Mouse (Mus musculus): ENCODE measurements around the gene Rgs5. TPM values are rescaled to one million over a fixed set of nuclear protein-coding genes. Genes with fewer than 3 reads are reported as not detected.

The Rgs5 gene
- polyA plus RNA-seq, 1 experiment from 2014 or later = 17.7 TPM

DNA sequence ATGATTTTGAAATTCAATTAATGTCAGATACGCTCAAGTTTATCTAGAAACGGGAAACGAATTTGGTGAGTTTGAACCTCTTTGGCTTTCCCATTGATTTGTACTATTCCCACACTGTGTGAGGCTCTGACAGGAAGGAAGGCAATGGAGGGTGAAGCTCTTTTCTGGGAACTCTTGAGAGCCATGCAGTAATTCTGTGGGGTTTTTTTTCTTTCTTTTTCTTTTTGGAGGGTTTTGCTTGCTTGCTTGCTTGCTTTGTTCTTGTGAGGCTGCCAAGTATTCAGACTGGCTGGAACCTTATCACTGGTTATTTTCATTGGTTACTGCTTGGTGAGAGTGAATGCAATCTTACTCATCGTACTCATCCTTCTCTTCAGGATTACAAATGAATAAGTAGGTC, 17.0 kb downstream of the Rgs5 start:
- no peak overlapping the region for H3K9ac ChIP-seq (ENCODE audit: low read depth, low read length)
- H3K27me3 ChIP-seq (replicated peaks; ENCODE audit: control insufficient read depth, insufficient read depth, low read length) = no peaks in the 10 kb centered on the region
- 59% methylated on average over 4 of the region's 4 CpGs for WGBS
- ATAC-seq = no peak
- no peak overlapping the region for H3K4me2 ChIP-seq (ENCODE audit: low read length)
- H3K27ac ChIP-seq (ENCODE audit: low read depth, low read length) = no peak overlapping the region
- no peaks in the 10 kb centered on the region for H3K9me3 ChIP-seq (ENCODE audit: control insufficient read depth, low read length)
- H3K4me1 ChIP-seq (ENCODE audit: control insufficient read depth, insufficient read depth, low read depth, low read length) = no peaks in the 10 kb centered on the region
- no peak overlapping the region for H3K4me3 ChIP-seq (ENCODE audit: low read length)
- H3K36me3 ChIP-seq (ENCODE audit: control insufficient read depth, insufficient read depth, low read length) = no peaks in the 10 kb centered on the region

DNA sequence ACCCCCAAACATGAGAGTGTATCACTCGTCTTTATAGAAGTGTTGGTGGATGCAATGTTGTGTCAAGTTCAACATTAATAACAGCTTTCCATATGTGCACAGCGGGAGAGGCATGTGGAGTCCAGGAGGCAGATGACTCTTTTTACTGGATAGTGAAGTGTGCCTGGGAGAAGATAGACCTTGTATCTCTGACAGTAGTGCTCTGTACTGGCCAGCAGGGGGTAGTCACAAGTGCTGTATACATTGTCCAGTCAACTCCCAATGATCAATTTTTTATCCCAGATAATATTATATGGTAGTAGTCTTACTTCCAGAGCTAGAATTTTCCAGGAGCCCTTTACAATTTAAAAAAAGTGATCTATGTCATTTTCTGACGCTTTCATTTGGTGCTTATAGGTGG, 18.8 kb downstream of the Rgs5 start:
- H3K4me2 ChIP-seq (ENCODE audit: low read length) = no peak overlapping the region
- H3K9me3 ChIP-seq (ENCODE audit: control insufficient read depth, low read length) = no peaks in the 10 kb centered on the region
- WGBS = 64% methylated on average over 3 of the region's 3 CpGs
- H3K36me3 ChIP-seq (ENCODE audit: control insufficient read depth, insufficient read depth, low read length) = no peaks in the 10 kb centered on the region
- H3K9ac ChIP-seq (ENCODE audit: low read depth, low read length) = no peak overlapping the region
- H3K27me3 ChIP-seq (replicated peaks; ENCODE audit: control insufficient read depth, insufficient read depth, low read length) = no peaks in the 10 kb centered on the region
- H3K4me3 ChIP-seq (ENCODE audit: low read length) = no peak overlapping the region
- no peaks in the 10 kb centered on the region for H3K4me1 ChIP-seq (ENCODE audit: control insufficient read depth, insufficient read depth, low read depth, low read length)
- no peak for ATAC-seq
- H3K27ac ChIP-seq (ENCODE audit: low read depth, low read length) = no peak overlapping the region

DNA sequence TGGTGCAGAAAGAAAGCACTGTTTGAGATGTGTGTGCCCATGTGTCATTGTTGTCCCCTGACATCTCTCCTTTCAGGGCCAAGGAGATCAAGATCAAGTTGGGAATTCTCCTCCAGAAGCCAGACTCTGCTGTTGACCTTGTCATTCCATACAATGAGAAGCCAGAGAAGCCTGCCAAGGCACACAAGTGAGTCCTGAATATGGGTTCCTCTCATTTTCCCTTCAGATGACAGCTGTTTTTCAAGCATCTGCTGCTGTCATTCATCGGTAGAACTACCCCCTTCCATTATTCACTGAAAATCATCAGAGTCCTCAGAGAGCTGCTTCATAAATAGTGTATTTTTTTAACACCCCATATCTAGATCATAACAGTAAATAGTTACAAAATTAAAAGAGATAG, 21.4 kb downstream of the Rgs5 start:
- Histone ChIP-seq H3K9me3 (ENCODE audit: control insufficient read depth, low read length) (no peaks in the 10 kb centered on the region), H3K27ac (ENCODE audit: low read depth, low read length) (no peak overlapping the region), H3K4me3 (ENCODE audit: low read length) (no peak overlapping the region), H3K9ac (ENCODE audit: low read depth, low read length) (no peak overlapping the region), H3K36me3 (ENCODE audit: control insufficient read depth, insufficient read depth, low read length) (no peaks in the 10 kb centered on the region), H3K27me3 (replicated peaks; ENCODE audit: control insufficient read depth, insufficient read depth, low read length) (no peaks in the 10 kb centered on the region), H3K4me2 (ENCODE audit: low read length) (no peak overlapping the region), H3K4me1 (ENCODE audit: control insufficient read depth, insufficient read depth, low read depth, low read length) (no peaks in the 10 kb centered on the region)
- ATAC-seq = no peak
- WGBS = 70% methylated on average over 1 of the region's 1 CpGs

DNA sequence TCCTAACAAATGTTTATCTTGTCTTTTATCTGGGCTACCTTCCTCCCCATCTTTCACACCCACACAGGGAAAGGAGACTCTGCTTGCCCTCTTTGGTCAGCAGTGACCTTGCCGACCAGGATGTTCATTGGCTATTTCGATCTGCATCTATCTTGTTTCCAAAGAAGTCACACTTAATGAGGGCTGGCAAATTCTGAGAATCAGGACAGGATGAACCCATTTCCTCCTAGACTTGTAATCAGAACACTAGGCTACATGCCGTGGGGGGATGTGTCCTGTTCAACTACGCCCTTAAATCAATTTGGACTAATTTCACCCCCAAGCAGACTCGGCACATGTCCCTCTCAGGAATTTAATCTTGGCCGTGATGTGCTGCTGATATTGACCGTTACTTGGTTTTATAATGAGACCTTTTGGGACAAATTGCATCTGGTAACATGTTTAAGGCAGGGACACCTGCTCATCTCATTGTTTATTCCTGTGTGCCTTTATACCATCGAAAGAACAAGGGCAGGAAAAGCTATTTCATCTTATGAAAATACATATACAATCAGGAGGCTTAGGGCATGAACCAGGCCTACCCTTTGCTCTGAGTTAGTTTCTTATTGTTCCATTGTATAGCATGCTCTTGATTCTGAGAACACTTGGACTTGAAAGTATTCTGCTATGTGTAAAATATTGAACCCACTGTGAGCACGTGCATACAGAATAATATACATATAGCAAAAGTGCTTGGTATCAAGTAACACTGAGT, 25.3 kb downstream of the Rgs5 start:
- Histone ChIP-seq H3K4me3 (ENCODE audit: low read length) (no peak overlapping the region), H3K9me3 (ENCODE audit: control insufficient read depth, low read length) (no peaks in the 10 kb centered on the region), H3K9ac (ENCODE audit: low read depth, low read length) (no peak overlapping the region), H3K4me1 (ENCODE audit: control insufficient read depth, insufficient read depth, low read depth, low read length) (no peaks in the 10 kb centered on the region), H3K4me2 (ENCODE audit: low read length) (no peak overlapping the region), H3K36me3 (ENCODE audit: control insufficient read depth, insufficient read depth, low read length) (no peaks in the 10 kb centered on the region), H3K27me3 (replicated peaks; ENCODE audit: control insufficient read depth, insufficient read depth, low read length) (no peaks in the 10 kb centered on the region), H3K27ac (ENCODE audit: low read depth, low read length) (no peak overlapping the region)
- 88% methylated on average over 9 of the region's 9 CpGs for WGBS
- ATAC-seq = no peak

DNA sequence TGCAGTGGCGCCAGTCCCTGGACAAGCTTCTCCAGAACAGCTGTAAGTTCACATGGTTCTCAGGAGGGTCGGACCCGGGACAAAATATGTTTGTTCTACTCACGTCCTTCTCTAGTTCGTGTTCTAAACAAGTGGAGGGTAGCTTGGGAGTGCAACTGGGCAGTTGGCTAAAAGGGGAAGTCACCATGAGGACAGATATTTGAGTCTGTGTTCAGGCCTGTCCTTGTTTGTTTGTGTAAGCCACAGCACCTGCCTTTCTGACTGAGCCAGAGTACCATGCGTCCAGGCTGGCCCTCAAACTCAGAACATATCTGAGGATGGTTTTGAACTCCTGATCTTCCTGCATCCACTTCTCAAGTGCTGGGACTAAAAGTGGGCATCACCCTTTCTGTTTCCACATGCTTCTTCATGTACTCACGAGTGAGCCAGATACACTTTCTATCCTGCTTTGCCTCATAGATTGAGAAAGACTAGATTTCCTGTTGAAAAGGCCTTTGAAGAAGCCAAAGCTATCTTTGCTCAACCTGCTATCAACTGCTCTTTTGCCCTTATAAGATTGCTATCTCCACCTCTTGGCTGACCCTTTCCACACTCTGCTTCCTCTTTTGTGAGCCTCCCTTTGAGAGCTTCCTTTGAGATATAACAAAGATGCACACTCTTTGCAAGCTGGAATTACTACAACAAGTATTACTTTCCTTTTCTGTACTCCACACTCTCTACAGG, 27.6 kb downstream of the Rgs5 start:
- Histone ChIP-seq H3K4me3 (ENCODE audit: low read length) (no peak overlapping the region), H3K4me1 (ENCODE audit: control insufficient read depth, insufficient read depth, low read depth, low read length) (no peaks in the 10 kb centered on the region), H3K27ac (ENCODE audit: low read depth, low read length) (no peak overlapping the region), H3K4me2 (ENCODE audit: low read length) (no peak overlapping the region), H3K27me3 (replicated peaks; ENCODE audit: control insufficient read depth, insufficient read depth, low read length) (no peaks in the 10 kb centered on the region), H3K36me3 (ENCODE audit: control insufficient read depth, insufficient read depth, low read length) (no peaks in the 10 kb centered on the region), H3K9me3 (ENCODE audit: control insufficient read depth, low read length) (no peaks in the 10 kb centered on the region), H3K9ac (ENCODE audit: low read depth, low read length) (no peak overlapping the region)
- ATAC-seq = no peak
- 87% methylated on average over 7 of the region's 7 CpGs for WGBS

DNA sequence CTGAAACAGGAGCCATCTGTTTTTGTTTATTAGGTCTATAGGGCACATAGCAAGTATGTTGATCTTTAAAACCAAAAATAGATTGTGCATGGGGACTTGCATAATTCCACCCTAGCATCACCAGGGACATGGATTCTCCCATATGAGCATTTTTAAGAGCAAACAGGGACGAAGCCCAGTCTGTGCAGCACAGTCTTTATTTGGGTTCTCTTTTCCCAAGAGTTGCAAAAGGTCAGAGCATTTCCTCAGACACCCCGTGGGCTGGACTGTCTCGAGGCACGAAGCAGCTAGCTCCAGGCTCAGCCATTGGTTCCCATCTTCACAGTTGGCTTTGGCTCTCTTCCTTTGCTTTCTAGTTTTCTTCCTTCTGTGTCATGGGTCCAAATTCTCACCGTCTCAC, 30.0 kb downstream of the Rgs5 start:
- Histone ChIP-seq H3K9me3 (ENCODE audit: control insufficient read depth, low read length) (no peaks in the 10 kb centered on the region), H3K27ac (ENCODE audit: low read depth, low read length) (no peak overlapping the region), H3K4me1 (ENCODE audit: control insufficient read depth, insufficient read depth, low read depth, low read length) (no peaks in the 10 kb centered on the region), H3K36me3 (ENCODE audit: control insufficient read depth, insufficient read depth, low read length) (no peaks in the 10 kb centered on the region), H3K27me3 (replicated peaks; ENCODE audit: control insufficient read depth, insufficient read depth, low read length) (no peaks in the 10 kb centered on the region), H3K4me3 (ENCODE audit: low read length) (no peak overlapping the region), H3K9ac (ENCODE audit: low read depth, low read length) (no peak overlapping the region), H3K4me2 (ENCODE audit: low read length) (no peak overlapping the region)
- WGBS = 74% methylated on average over 5 of the region's 5 CpGs
- ATAC-seq = no peak

DNA sequence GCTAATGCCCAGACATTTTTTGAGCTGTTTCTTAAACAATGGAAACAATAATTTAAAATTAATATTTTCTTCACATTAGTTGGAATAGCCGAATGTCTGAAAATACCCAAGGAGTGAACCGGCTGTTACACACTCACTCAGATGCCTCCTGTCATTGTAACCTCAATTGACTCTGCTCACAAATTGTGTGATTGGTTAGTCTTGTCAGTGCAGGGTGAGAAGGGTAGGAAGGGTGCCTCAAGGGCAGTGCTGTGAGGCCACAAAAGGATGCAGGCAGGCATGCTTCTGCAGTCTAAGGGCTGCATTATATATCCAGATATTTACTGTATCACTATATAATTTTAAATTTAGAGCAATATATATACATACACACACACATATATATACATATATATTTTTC, 37.7 kb downstream of the Rgs5 start:
- ATAC-seq = no peak

DNA sequence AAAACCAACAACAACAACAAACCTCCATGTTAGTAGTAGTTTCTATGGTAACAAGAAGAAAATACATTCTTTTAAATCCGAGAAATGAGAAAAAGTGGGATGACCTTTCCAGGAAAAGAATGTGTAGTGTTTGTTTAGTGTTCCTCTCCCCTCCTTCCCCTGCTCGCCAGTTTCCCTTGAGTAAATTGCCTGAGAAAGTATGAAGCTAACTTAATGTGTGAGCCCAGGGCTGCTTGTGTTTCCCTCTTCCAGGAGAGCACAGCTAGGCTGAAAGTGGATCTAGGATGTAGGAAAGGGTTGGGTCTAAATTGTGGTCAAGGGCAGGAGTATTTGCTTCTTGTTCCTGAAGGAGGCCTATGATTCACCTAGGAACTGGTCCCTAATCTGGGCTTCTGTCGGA, 38.2 kb downstream of the Rgs5 start:
- no peak overlapping the region for H3K9ac ChIP-seq (ENCODE audit: low read depth, low read length)
- H3K9me3 ChIP-seq (ENCODE audit: control insufficient read depth, low read length) = no peaks in the 10 kb centered on the region
- no peak overlapping the region for H3K4me3 ChIP-seq (ENCODE audit: low read length)
- H3K4me2 ChIP-seq (ENCODE audit: low read length) = no peak overlapping the region
- no peaks in the 10 kb centered on the region for H3K36me3 ChIP-seq (ENCODE audit: control insufficient read depth, insufficient read depth, low read length)
- WGBS = 59% methylated on average over 3 of the region's 3 CpGs
- no peak for ATAC-seq
- no peaks in the 10 kb centered on the region; the same call in 1 of the 2 replicates for H3K4me1 ChIP-seq (ENCODE audit: control insufficient read depth, insufficient read depth, low read depth, low read length)
- no peak overlapping the region for H3K27ac ChIP-seq (ENCODE audit: low read depth, low read length)
- no peaks in the 10 kb centered on the region for H3K27me3 ChIP-seq (replicated peaks; ENCODE audit: control insufficient read depth, insufficient read depth, low read length)

More for the DNA sequence above, 37.7 kb downstream of the Rgs5 start:
- 66% methylated on average over 2 of the region's 2 CpGs for WGBS
- Histone ChIP-seq H3K27ac (ENCODE audit: low read depth, low read length) (no peak overlapping the region), H3K4me2 (ENCODE audit: low read length) (no peak overlapping the region), H3K9ac (ENCODE audit: low read depth, low read length) (no peak overlapping the region), H3K9me3 (ENCODE audit: control insufficient read depth, low read length) (no peaks in the 10 kb centered on the region), H3K4me3 (ENCODE audit: low read length) (no peak overlapping the region), H3K4me1 (ENCODE audit: control insufficient read depth, insufficient read depth, low read depth, low read length) (no peaks in the 10 kb centered on the region; the same call in 1 of the 2 replicates), H3K27me3 (replicated peaks; ENCODE audit: control insufficient read depth, insufficient read depth, low read length) (no peaks in the 10 kb centered on the region), H3K36me3 (ENCODE audit: control insufficient read depth, insufficient read depth, low read length) (no peaks in the 10 kb centered on the region)

DNA sequence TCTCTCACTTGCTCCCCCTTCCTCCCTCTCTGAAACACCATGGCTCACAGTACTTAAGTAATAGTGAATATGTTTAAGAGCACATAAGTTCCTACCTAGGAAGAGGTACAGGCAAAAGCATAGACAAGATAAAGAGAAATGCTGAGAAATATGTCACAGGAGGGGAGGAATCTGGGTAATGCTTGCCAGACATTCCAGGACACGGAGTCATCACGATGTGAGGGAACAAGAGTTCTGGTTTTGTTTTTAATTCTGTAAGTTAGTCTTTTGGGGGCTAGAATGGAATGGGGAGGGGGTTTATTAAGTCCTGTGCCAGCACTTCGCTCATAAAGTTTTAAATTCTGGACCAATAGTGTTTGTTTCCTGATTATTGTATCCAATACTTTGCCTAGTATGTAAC, 40.1 kb downstream of the Rgs5 start:
- Histone ChIP-seq H3K27ac (ENCODE audit: low read depth, low read length) (no peak overlapping the region), H3K36me3 (ENCODE audit: control insufficient read depth, insufficient read depth, low read length) (no peaks in the 10 kb centered on the region), H3K9ac (ENCODE audit: low read depth, low read length) (no peak overlapping the region), H3K4me2 (ENCODE audit: low read length) (no peak overlapping the region), H3K4me1 (ENCODE audit: control insufficient read depth, insufficient read depth, low read depth, low read length) (no peaks in the 10 kb centered on the region; the same call in 1 of the 2 replicates), H3K4me3 (ENCODE audit: low read length) (no peak overlapping the region), H3K9me3 (ENCODE audit: control insufficient read depth, low read length) (no peaks in the 10 kb centered on the region), H3K27me3 (replicated peaks; ENCODE audit: control insufficient read depth, insufficient read depth, low read length) (no peaks in the 10 kb centered on the region)
- ATAC-seq = no peak
- WGBS = 85% methylated on average over 3 of the region's 3 CpGs
